Mouse (Mus musculus) bone marrow, adult 2 months (tissue): ENCODE data around the gene Itga4. TPM values are rescaled to one million over a fixed set of nuclear protein-coding genes. Genes with fewer than 3 reads are reported as not detected.

Experiments
- H3K27ac ChIP-seq: fragments of 200-500 bp; 2 replicates; pipeline ENCODE4 v1.5.1; 2012; ENCODE audit warnings: low read depth, mild to moderate bottlenecking, control low read depth, inconsistent platforms, low read length; ENCODE audit not compliant: control insufficient read depth, poor library complexity, insufficient read depth
- H3K4me1 ChIP-seq: fragments of 200-500 bp; 2 replicates; pipeline ENCODE4 v1.6.1; 2011; ENCODE audit warnings: low read length; ENCODE audit not compliant: control insufficient read depth, insufficient read depth
- H3K4me3 ChIP-seq: fragments of 200-500 bp; replicated peaks from 2 replicates; pipeline ENCODE3; 2011; ENCODE audit warnings: mild to moderate bottlenecking, low read depth, low read length, control low read depth; ENCODE audit not compliant: control insufficient read depth
- CTCF ChIP-seq: fragments of 200-500 bp; IDR thresholded peaks from 2 replicates; pipeline ENCODE4 v1.5.1; 2011; ENCODE audit warnings: low read length, control low read depth; ENCODE audit not compliant: control insufficient read depth, insufficient read depth
- POLR2A ChIP-seq: fragments of 200-500 bp; IDR thresholded peaks from 2 replicates; pipeline ENCODE4 v1.6.1; 2011; ENCODE audit warnings: low read depth, mild to moderate bottlenecking, control low read depth, low read length, borderline replicate concordance; ENCODE audit not compliant: control insufficient read depth
- WGBS: fragments of 180-500 bp; shearing (Covaris S2); methylation state at CpG from one replicate; pipeline ENCODE4 v1.1.7; 2018; 5-methylcytosine and 5-hydroxymethylcytosine counted together
- polyA plus RNA-seq: library from polyadenylated mRNA; stranded (reverse); fragments of >200 nt; gene quantifications from 2 replicates; pipeline ENCODE4 v1.2.4, GENCODE M21; 2011; ENCODE audit warnings: low replicate concordance; ENCODE audit not compliant: missing spikeins, insufficient read depth, insufficient read length

The Itga4 gene
- polyA plus RNA-seq, 1 experiment, result 20.3 TPM

GRCm38 (mm10) chr2:79237216-79237615 lies 18.0 kb upstream of the Itga4 start:
- 75% methylated on average over 6 of the region's 6 CpGs for WGBS

GRCm38 (mm10) chr2:79244276-79244675 lies 10.9 kb upstream of the Itga4 start:
- H3K4me3 ChIP-seq, result no peak overlapping the region
- WGBS, result 44% methylated on average over 5 of the region's 5 CpGs
- no peaks in the 10 kb centered on the region; the same call in none of the 2 replicates for H3K4me1 ChIP-seq
- TF ChIP-seq POLR2A, result no peak
- TF ChIP-seq CTCF, result no peak
- no peak overlapping the region for H3K27ac ChIP-seq

More at GRCm38 (mm10) chr2:79237216-79237615, 18.0 kb upstream of the Itga4 start:
- H3K4me1 ChIP-seq, result no peaks in the 10 kb centered on the region; the same call in 1 of the 2 replicates
- TF ChIP-seq POLR2A, result no peak
- TF ChIP-seq CTCF, result no peak
- no peak overlapping the region for H3K27ac ChIP-seq
- no peak overlapping the region for H3K4me3 ChIP-seq

GRCm38 (mm10) chr2:79244743-79245142 lies 10.5 kb upstream of the Itga4 start:
- Histone ChIP-seq H3K4me3 (no peak overlapping the region), H3K27ac (no peak overlapping the region), H3K4me1 (no peaks in the 10 kb centered on the region; the same call in none of the 2 replicates)
- no peak for TF ChIP-seq CTCF
- no peak for TF ChIP-seq POLR2A
- WGBS, result 64% methylated on average over 1 of the region's 1 CpGs

- WGBS, result 53% methylated on average over 5 of the region's 5 CpGs
- H3K4me1 ChIP-seq, result peaks cover 2% of the 10 kb centered on the region
- no peak overlapping the region for H3K27ac ChIP-seq
- TF ChIP-seq POLR2A, result no peak
- no peak for TF ChIP-seq CTCF
- H3K4me3 ChIP-seq, result no peak overlapping the region
Observed at GRCm38 (mm10) chr2:79248283-79248682, 6.9 kb upstream of the Itga4 start.

GRCm38 (mm10) chr2:79250510-79250909 lies 4.7 kb upstream of the Itga4 start:
- Histone ChIP-seq H3K4me3 (no peak overlapping the region), H3K4me1 (peaks cover 2% of the 10 kb centered on the region), H3K27ac (no peak overlapping the region)
- TF ChIP-seq POLR2A (no peak), CTCF (no peak)
- WGBS, result 59% methylated on average over 1 of the region's 1 CpGs

GRCm38 (mm10) chr2:79253754-79254197 lies 1.4 kb upstream of the Itga4 start:
- TF ChIP-seq POLR2A (no peak), CTCF (no peak)
- peak overlapping the region; percentile 49 for H3K27ac ChIP-seq
- WGBS, result 9% methylated on average over 8 of the region's 8 CpGs
- H3K4me1 ChIP-seq, result peaks cover 2% of the 10 kb centered on the region
- H3K4me3 ChIP-seq, result no peak overlapping the region

GRCm38 (mm10) chr2:79254588-79255191 lies 536 bp upstream of the Itga4 start:
- Histone ChIP-seq H3K4me3 (peak overlapping the region; percentile 97), H3K27ac (peak overlapping the region; percentile 98), H3K4me1 (peaks cover 2% of the 10 kb centered on the region)
- TF ChIP-seq POLR2A, result no peak
- TF ChIP-seq CTCF, result no peak
- 0% methylated on average over 3 of the region's 3 CpGs for WGBS

- Histone ChIP-seq H3K27ac (peak overlapping the region; percentile 98), H3K4me3 (peak overlapping the region; percentile 97), H3K4me1 (peaks cover 2% of the 10 kb centered on the region)
- 1% methylated on average over 7 of the region's 7 CpGs for WGBS
- no peak for TF ChIP-seq POLR2A
- peak; percentile 13; the same call in 1 of the 2 replicates for TF ChIP-seq CTCF
Observed at GRCm38 (mm10) chr2:79256001-79256339, 744 bp downstream of the Itga4 start.
